Mouse (Mus musculus) G1E (cell line): ENCODE data around the gene Hgd.

Experiments
- CTCF ChIP-seq: IDR thresholded peaks from 2 replicates; pipeline ENCODE4 v1.5.1; 2012; ENCODE audit warnings: low read depth, low read length, inconsistent platforms, mixed read lengths
- GATA1 ChIP-seq: IDR thresholded peaks from 2 replicates; pipeline ENCODE4 v1.6.1; 2012; ENCODE audit warnings: borderline replicate concordance, low read length, inconsistent platforms, mixed read lengths
- GATA2 ChIP-seq: IDR thresholded peaks from 2 replicates; pipeline ENCODE4 v1.6.1; 2012; ENCODE audit warnings: low read depth, low read length, inconsistent platforms, borderline replicate concordance
- POLR2AphosphoS5 ChIP-seq: IDR thresholded peaks from 2 replicates; pipeline ENCODE4 v1.6.1; 2012; ENCODE audit warnings: low read depth, low read length, inconsistent platforms; ENCODE audit not compliant: insufficient replicate concordance
- TAL1 ChIP-seq: conservative IDR thresholded peaks from 2 replicates; pipeline ENCODE4 v1.6.1; 2012; ENCODE audit warnings: low read depth, low read length, inconsistent platforms, mixed read lengths

- TF ChIP-seq CTCF, result no peak
- no peak for TF ChIP-seq TAL1
- no peak for TF ChIP-seq GATA2
- no peak for TF ChIP-seq GATA1
- TF ChIP-seq POLR2AphosphoS5, result no peak
Observed at GRCm38 (mm10) chr16:37654831-37655455, 75.0 kb downstream of the Hgd start.
